Mouse (Mus musculus) lung, postnatal 4 days (tissue): ENCODE measurements around the gene Bfsp2.

Experiments
- DNase-seq, 2 experiments: peaks; one replicate each; pipeline ENCODE4 v3.0.0; 2021

The Bfsp2 gene

GRCm38 (mm10) chr9:103480603-103481220, 492 bp upstream of the Bfsp2 start:
- DNase-seq = peak; percentile 42 to 66

- DNase-seq = no peak
Observed at GRCm38 (mm10) chr9:103475414-103475813, 4.8 kb downstream of the Bfsp2 start.

- DNase-seq = no peak
Observed at GRCm38 (mm10) chr9:103473915-103474688, 6.1 kb downstream of the Bfsp2 start.

GRCm38 (mm10) chr9:103471784-103472183, 8.4 kb downstream of the Bfsp2 start:
- DNase-seq = no peak

- DNase-seq = peak in 1 of 2 experiments; percentile 33
Observed at GRCm38 (mm10) chr9:103469516-103469915, 10.7 kb downstream of the Bfsp2 start.

- no peak for DNase-seq
Observed at GRCm38 (mm10) chr9:103468911-103469310, 11.3 kb downstream of the Bfsp2 start.

GRCm38 (mm10) chr9:103465711-103466220, 14.5 kb downstream of the Bfsp2 start:
- DNase-seq = no peak

- no peak for DNase-seq
Observed at GRCm38 (mm10) chr9:103465293-103465692, 14.9 kb downstream of the Bfsp2 start.

GRCm38 (mm10) chr9:103463833-103464232, 16.4 kb downstream of the Bfsp2 start:
- DNase-seq = no peak

GRCm38 (mm10) chr9:103459839-103460238, 20.4 kb downstream of the Bfsp2 start:
- DNase-seq = no peak

GRCm38 (mm10) chr9:103459307-103459706, 20.9 kb downstream of the Bfsp2 start:
- DNase-seq = no peak

- no peak for DNase-seq
Observed at GRCm38 (mm10) chr9:103449651-103450050, 30.6 kb downstream of the Bfsp2 start.

- peak; percentile 7 to 31 for DNase-seq
Observed at GRCm38 (mm10) chr9:103449092-103449491, 31.1 kb downstream of the Bfsp2 start.

GRCm38 (mm10) chr9:103444656-103445055, 35.6 kb downstream of the Bfsp2 start:
- no peak for DNase-seq

- DNase-seq = no peak
Observed at GRCm38 (mm10) chr9:103443824-103444185, 36.4 kb downstream of the Bfsp2 start.

- DNase-seq = peak in 1 of 2 experiments; percentile 45
Observed at GRCm38 (mm10) chr9:103443121-103443823, 36.9 kb downstream of the Bfsp2 start.

- no peak for DNase-seq
Observed at GRCm38 (mm10) chr9:103440597-103440996, 39.6 kb downstream of the Bfsp2 start.

- DNase-seq = no peak
Observed at GRCm38 (mm10) chr9:103437104-103437503, 43.1 kb downstream of the Bfsp2 start.

- DNase-seq = peak; percentile 40 to 44
Observed at GRCm38 (mm10) chr9:103434116-103434515, 46.1 kb downstream of the Bfsp2 start.

GRCm38 (mm10) chr9:103432122-103432778, 48.0 kb downstream of the Bfsp2 start:
- DNase-seq = no peak

GRCm38 (mm10) chr9:103431718-103432117, 48.5 kb downstream of the Bfsp2 start:
- DNase-seq = no peak

- no peak for DNase-seq
Observed at GRCm38 (mm10) chr9:103430431-103431220, 49.6 kb downstream of the Bfsp2 start.
